Mouse (Mus musculus) liver, embryonic 12.5 days (tissue): ENCODE results near the gene Rdh1. TPM values are rescaled to one million over a fixed set of nuclear protein-coding genes. Genes with fewer than 3 reads are reported as not detected.

Experiments
- ATAC-seq: fragments of 200-750 bp; cut with Nextera tagmentation; 2 replicates; pipeline ENCODE4 v1.8.0; 2017; ENCODE audit warnings: moderate number of reproducible peaks, mild to moderate bottlenecking, moderate library complexity
- H3K27ac ChIP-seq: fragments of 300-500 bp; sonication (generic); 2 replicates; pipeline ENCODE4 v1.5.1; 2016; ENCODE audit warnings: mild to moderate bottlenecking
- H3K27me3 ChIP-seq: fragments of 300-500 bp; sonication (generic); replicated peaks from 2 replicates; pipeline ENCODE4 v1.6.1; 2016; ENCODE audit warnings: mild to moderate bottlenecking, moderate library complexity
- H3K36me3 ChIP-seq: fragments of 300-500 bp; sonication (generic); 2 replicates; pipeline ENCODE4 v1.6.1; 2016; ENCODE audit warnings: mild to moderate bottlenecking, moderate library complexity
- H3K4me1 ChIP-seq: fragments of 300-500 bp; sonication (generic); 2 replicates; pipeline ENCODE4 v1.6.1; 2016
- H3K4me2 ChIP-seq: fragments of 300-500 bp; sonication (generic); 2 replicates; pipeline ENCODE4 v1.6.1; 2016; ENCODE audit warnings: mild to moderate bottlenecking, moderate library complexity
- H3K4me3 ChIP-seq: fragments of 300-500 bp; sonication (generic); 2 replicates; pipeline ENCODE4 v1.5.1; 2016; ENCODE audit warnings: mild to moderate bottlenecking, moderate library complexity
- H3K9ac ChIP-seq: fragments of 300-500 bp; sonication (generic); 2 replicates; pipeline ENCODE4 v1.6.1; 2016; ENCODE audit warnings: mild to moderate bottlenecking, moderate library complexity
- H3K9me3 ChIP-seq: fragments of 300-500 bp; sonication (generic); replicated peaks from 2 replicates; pipeline ENCODE4 v1.6.1; 2016; ENCODE audit warnings: mild to moderate bottlenecking, moderate library complexity
- WGBS: fragments of 180-500 bp; shearing (Covaris S2); methylation state at CpG from one replicate; pipeline ENCODE4 v1.1.7; 2016; ENCODE audit not compliant: insufficient replicate concordance; 5-methylcytosine and 5-hydroxymethylcytosine counted together
- polyA plus RNA-seq: library from polyadenylated mRNA; unstranded; fragments of >200 nt; fragmentation: Nextera tagmentation; extraction: Ambion mirVana; gene quantifications from 2 replicates; pipeline ENCODE4 v1.2.1, GENCODE M21; 2016

The Rdh1 gene
- polyA plus RNA-seq, 1 experiment from 2014 or later, result 0.30 TPM

- Histone ChIP-seq H3K9me3 (no peaks in the 10 kb centered on the region), H3K27ac (peak overlapping the region; percentile 23), H3K4me2 (no peak overlapping the region), H3K27me3 (no peaks in the 10 kb centered on the region), H3K9ac (no peak overlapping the region), H3K36me3 (peaks cover 2% of the 10 kb centered on the region), H3K4me3 (no peak overlapping the region), H3K4me1 (peaks cover 93% of the 10 kb centered on the region)
- ATAC-seq, result no peak
- WGBS, result 54% methylated on average over 2 of the region's 2 CpGs
These were observed 23.3 kb upstream of the Rdh1 start for GRCm38 (mm10) chr10:127736266-127736665.

- Histone ChIP-seq H3K9ac (no peak overlapping the region), H3K27ac (peak overlapping the region; percentile 23), H3K9me3 (no peaks in the 10 kb centered on the region), H3K4me2 (peak overlapping the region; percentile 20; the same call in 1 of the 2 replicates), H3K4me1 (peaks cover 87% of the 10 kb centered on the region), H3K36me3 (peaks cover 8% of the 10 kb centered on the region), H3K4me3 (no peak overlapping the region), H3K27me3 (no peaks in the 10 kb centered on the region)
- WGBS, result 31% methylated on average over 4 of the region's 4 CpGs
- no peak for ATAC-seq
These were observed 22.6 kb upstream of the Rdh1 start for GRCm38 (mm10) chr10:127736916-127737315.

GRCm38 (mm10) chr10:127737552-127737951, 22.0 kb upstream of the Rdh1 start:
- no peak for ATAC-seq
- H3K27ac ChIP-seq, result peak overlapping the region; percentile 20; the same call in 1 of the 2 replicates
- H3K9me3 ChIP-seq, result no peaks in the 10 kb centered on the region
- WGBS, result 13% methylated on average over 2 of the region's 2 CpGs
- H3K4me3 ChIP-seq, result no peak overlapping the region
- no peak overlapping the region for H3K9ac ChIP-seq
- H3K4me1 ChIP-seq, result peaks cover 82% of the 10 kb centered on the region
- 0 out of 2 replicates have a peak overlapping the region, but pooled peaks have one; percentile 20 for H3K4me2 ChIP-seq
- H3K36me3 ChIP-seq, result peaks cover 14% of the 10 kb centered on the region
- no peaks in the 10 kb centered on the region for H3K27me3 ChIP-seq

GRCm38 (mm10) chr10:127738151-127738882, 21.2 kb upstream of the Rdh1 start:
- no peaks in the 10 kb centered on the region for H3K27me3 ChIP-seq
- peak overlapping the region; percentile 88 for H3K4me3 ChIP-seq
- peak overlapping the region; percentile 92; the same call in 1 of the 2 replicates for H3K9ac ChIP-seq
- WGBS, result 26% methylated on average over 13 of the region's 13 CpGs
- H3K9me3 ChIP-seq, result 0 out of 2 replicates have a peak, but pooled peaks cover 2% of the 10 kb centered on the region
- H3K4me1 ChIP-seq, result peaks cover 75% of the 10 kb centered on the region
- ATAC-seq, result peak; percentile 57
- peaks cover 22% of the 10 kb centered on the region for H3K36me3 ChIP-seq
- peak overlapping the region; percentile 86 for H3K4me2 ChIP-seq
- peak overlapping the region; percentile 82 for H3K27ac ChIP-seq

- ATAC-seq, result peak; percentile 75
- H3K36me3 ChIP-seq, result peaks cover 31% of the 10 kb centered on the region
- peaks cover 66% of the 10 kb centered on the region for H3K4me1 ChIP-seq
- WGBS, result 1% methylated on average over 49 of the region's 61 CpGs
- peak within 1 kb of the TSS; percentile 86 for H3K4me2 ChIP-seq
- 0 out of 2 replicates have a peak, but pooled peaks cover 2% of the 10 kb centered on the region for H3K9me3 ChIP-seq
- peak within 1 kb of the TSS; percentile 88 for H3K4me3 ChIP-seq
- peak within 1 kb of the TSS; percentile 92 for H3K9ac ChIP-seq
- no peaks in the 10 kb centered on the region for H3K27me3 ChIP-seq
- peak within 1 kb of the TSS; percentile 82 for H3K27ac ChIP-seq
These were observed 20.3 kb upstream of the Rdh1 start, which contains the start of gene Zbtb39 for GRCm38 (mm10) chr10:127739083-127739660. Gene Zbtb39 (plus strand): TSS chr10:127739538.

- H3K27ac ChIP-seq, result peak overlapping the region; percentile 82
- 0 out of 2 replicates have a peak, but pooled peaks cover 2% of the 10 kb centered on the region for H3K9me3 ChIP-seq
- peak overlapping the region; percentile 92 for H3K9ac ChIP-seq
- H3K27me3 ChIP-seq, result no peaks in the 10 kb centered on the region
- WGBS, result under 1% methylated on average over 51 of the region's 55 CpGs
- peak; percentile 56 for ATAC-seq
- peaks cover 36% of the 10 kb centered on the region for H3K36me3 ChIP-seq
- H3K4me1 ChIP-seq, result peaks cover 61% of the 10 kb centered on the region
- peak overlapping the region; percentile 86 for H3K4me2 ChIP-seq
- peak overlapping the region; percentile 88 for H3K4me3 ChIP-seq
These were observed 19.8 kb upstream of the Rdh1 start for GRCm38 (mm10) chr10:127739661-127740161.

GRCm38 (mm10) chr10:127744661-127745060, 14.9 kb upstream of the Rdh1 start:
- WGBS, result 60% methylated on average over 5 of the region's 5 CpGs
- H3K36me3 ChIP-seq, result peaks cover 71% of the 10 kb centered on the region
- H3K4me3 ChIP-seq, result no peak overlapping the region
- no peak overlapping the region for H3K9ac ChIP-seq
- no peak overlapping the region for H3K4me2 ChIP-seq
- no peak for ATAC-seq
- no peaks in the 10 kb centered on the region for H3K27me3 ChIP-seq
- H3K4me1 ChIP-seq, result peaks cover 47% of the 10 kb centered on the region
- 0 out of 2 replicates have a peak, but pooled peaks cover 2% of the 10 kb centered on the region for H3K9me3 ChIP-seq
- no peak overlapping the region for H3K27ac ChIP-seq

- H3K27ac ChIP-seq, result no peak overlapping the region
- H3K27me3 ChIP-seq, result 0 out of 2 replicates have a peak, but pooled peaks cover 8% of the 10 kb centered on the region
- H3K4me2 ChIP-seq, result no peak overlapping the region
- H3K4me3 ChIP-seq, result no peak overlapping the region
- H3K9me3 ChIP-seq, result 0 out of 2 replicates have a peak, but pooled peaks cover 2% of the 10 kb centered on the region
- H3K9ac ChIP-seq, result no peak overlapping the region
- WGBS, result 66% methylated on average over 5 of the region's 5 CpGs
- peaks cover 43% of the 10 kb centered on the region for H3K4me1 ChIP-seq
- no peak for ATAC-seq
- peaks cover 71% of the 10 kb centered on the region for H3K36me3 ChIP-seq
These were observed 13.6 kb upstream of the Rdh1 start for GRCm38 (mm10) chr10:127745886-127746285.

GRCm38 (mm10) chr10:127747254-127747653, 12.3 kb upstream of the Rdh1 start:
- Histone ChIP-seq H3K9me3 (0 out of 2 replicates have a peak, but pooled peaks cover 2% of the 10 kb centered on the region), H3K4me2 (0 out of 2 replicates have a peak overlapping the region, but pooled peaks have one; percentile 29), H3K4me3 (no peak overlapping the region), H3K36me3 (peaks cover 59% of the 10 kb centered on the region), H3K27ac (peak overlapping the region; percentile 41; the same call in 1 of the 2 replicates), H3K27me3 (0 out of 2 replicates have a peak, but pooled peaks cover 8% of the 10 kb centered on the region), H3K9ac (no peak overlapping the region), H3K4me1 (peaks cover 43% of the 10 kb centered on the region)
- 82% methylated on average over 8 of the region's 8 CpGs for WGBS
- ATAC-seq, result no peak

- peak overlapping the region; percentile 33 for H3K4me3 ChIP-seq
- H3K36me3 ChIP-seq, result peaks cover 42% of the 10 kb centered on the region
- H3K27me3 ChIP-seq, result 0 out of 2 replicates have a peak, but pooled peaks cover 8% of the 10 kb centered on the region
- peak overlapping the region; percentile 58; the same call in 1 of the 2 replicates for H3K27ac ChIP-seq
- peaks cover 44% of the 10 kb centered on the region for H3K4me1 ChIP-seq
- peak overlapping the region; percentile 29 for H3K4me2 ChIP-seq
- H3K9me3 ChIP-seq, result no peaks in the 10 kb centered on the region
- no peak overlapping the region for H3K9ac ChIP-seq
- ATAC-seq, result peak; percentile 48
- WGBS, result 14% methylated on average over 8 of the region's 8 CpGs
These were observed 10.5 kb upstream of the Rdh1 start for GRCm38 (mm10) chr10:127748847-127749612.

GRCm38 (mm10) chr10:127750136-127750777, 9.3 kb upstream of the Rdh1 start:
- WGBS, result 56% methylated on average over 24 of the region's 24 CpGs
- 0 out of 2 replicates have a peak, but pooled peaks cover 8% of the 10 kb centered on the region for H3K27me3 ChIP-seq
- peaks cover 56% of the 10 kb centered on the region for H3K4me1 ChIP-seq
- no peaks in the 10 kb centered on the region for H3K9me3 ChIP-seq
- peak overlapping the region; percentile 58 for H3K27ac ChIP-seq
- H3K36me3 ChIP-seq, result peaks cover 29% of the 10 kb centered on the region
- peak overlapping the region; percentile 33 for H3K4me3 ChIP-seq
- H3K9ac ChIP-seq, result 0 out of 2 replicates have a peak overlapping the region, but pooled peaks have one; percentile 5
- peak overlapping the region; percentile 29 for H3K4me2 ChIP-seq
- no peak for ATAC-seq
